Mouse (Mus musculus): ENCODE results near the gene Ambra1. TPM values are rescaled to one million over a fixed set of nuclear protein-coding genes. Genes with fewer than 3 reads are reported as not detected.
"Not testable (repeated sequence)": the region's sequence is repeated elsewhere in the genome, so short reads cannot be mapped to it uniquely, and the experiment has no call there.

Ambra1 gene
- polyA plus RNA-seq, 1 experiment from 2014 or later, result 7.3 TPM

GRCm38 (mm10) chr2:91711256-91711925 lies 18.5 kb upstream of the Ambra1 start:
- 2% methylated on average over 8 of the region's 8 CpGs for WGBS
- Histone ChIP-seq H3K9me3 (ENCODE audit: low read length) (no peaks in the 10 kb centered on the region), H3K4me1 (ENCODE audit: insufficient read depth, low read depth, low read length) (peaks cover 3% of the 10 kb centered on the region; the same call in 1 of the 2 replicates), H3K4me3 (ENCODE audit: low read depth, low read length) (peak overlapping the region; percentile 97), H3K36me3 (ENCODE audit: insufficient read depth, low read length) (no peaks in the 10 kb centered on the region), H3K9ac (replicated peaks; ENCODE audit: low read depth) (peak overlapping the region; percentile 54), H3K27me3 (replicated peaks; ENCODE audit: insufficient read depth, low read length) (no peaks in the 10 kb centered on the region), H3K27ac (ENCODE audit: low read length) (peak overlapping the region; percentile 91), H3K4me2 (replicated peaks; ENCODE audit: low read depth, low read length) (peak overlapping the region; percentile 73)
- DNase-seq (ENCODE audit: low spot score), result peak; percentile 74
- ATAC-seq, result peak; percentile 32
- TF ChIP-seq CTCF (IDR thresholded peaks at IDR 0.05), result no peak
- TF ChIP-seq EP300 (IDR thresholded peaks at IDR 0.05), result 0 out of 2 replicates have a peak, but pooled peaks have one; percentile 29

DNA sequence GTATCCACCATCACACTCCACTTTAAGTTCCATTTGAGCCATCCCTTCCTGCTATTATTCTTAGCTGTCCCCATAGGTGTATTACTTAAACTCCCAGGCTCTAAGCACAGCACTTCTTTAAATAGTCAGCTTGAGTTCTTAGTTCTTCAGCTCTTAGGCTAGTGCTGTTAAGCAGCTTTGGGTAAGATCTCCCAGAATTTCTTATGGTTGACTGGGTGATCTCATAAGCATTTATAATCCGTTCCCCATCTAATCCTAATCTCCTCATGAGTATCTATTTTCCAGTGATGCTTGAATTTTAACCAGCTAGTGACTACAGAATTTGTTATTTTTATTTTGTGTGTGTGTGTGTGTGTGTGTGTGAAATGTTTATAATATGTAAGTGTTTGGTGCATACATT lies 15.0 kb upstream of the Ambra1 start:
- Histone ChIP-seq H3K4me1 (ENCODE audit: insufficient read depth, low read depth, low read length) (peaks cover 3% of the 10 kb centered on the region; the same call in 1 of the 2 replicates), H3K9ac (replicated peaks; ENCODE audit: low read depth) (no peak overlapping the region), H3K4me2 (replicated peaks; ENCODE audit: low read depth, low read length) (no peak overlapping the region), H3K27ac (ENCODE audit: low read length) (no peak overlapping the region), H3K36me3 (ENCODE audit: insufficient read depth, low read length) (0 out of 2 replicates have a peak, but pooled peaks cover 3% of the 10 kb centered on the region), H3K9me3 (ENCODE audit: low read length) (no peaks in the 10 kb centered on the region), H3K27me3 (replicated peaks; ENCODE audit: insufficient read depth, low read length) (no peaks in the 10 kb centered on the region), H3K4me3 (ENCODE audit: low read depth, low read length) (no peak overlapping the region)
- ATAC-seq (no peak), DNase-seq (ENCODE audit: low spot score) (no peak)
- WGBS, result 91% methylated on average over 1 of the region's 1 CpGs
- no peak for TF ChIP-seq CTCF (IDR thresholded peaks at IDR 0.05)

- Histone ChIP-seq H3K4me2 (replicated peaks; ENCODE audit: low read depth, low read length) (no peak overlapping the region), H3K4me1 (ENCODE audit: insufficient read depth, low read depth, low read length) (no peaks in the 10 kb centered on the region; the same call in 1 of the 2 replicates), H3K9me3 (ENCODE audit: low read length) (no peaks in the 10 kb centered on the region), H3K9ac (replicated peaks; ENCODE audit: low read depth) (no peak overlapping the region), H3K27me3 (replicated peaks; ENCODE audit: insufficient read depth, low read length) (no peaks in the 10 kb centered on the region), H3K4me3 (ENCODE audit: low read depth, low read length) (no peak overlapping the region), H3K36me3 (ENCODE audit: insufficient read depth, low read length) (peaks cover 12% of the 10 kb centered on the region), H3K27ac (ENCODE audit: low read length) (no peak overlapping the region)
- 71% methylated on average over 6 of the region's 6 CpGs for WGBS
- no peak for DNase-seq (ENCODE audit: low spot score)
- TF ChIP-seq EP300 (IDR thresholded peaks at IDR 0.05) (no peak), CTCF (IDR thresholded peaks at IDR 0.05) (no peak)
- ATAC-seq, result no peak
Measured at GRCm38 (mm10) chr2:91718276-91718675, 11.7 kb upstream of the Ambra1 start.

GRCm38 (mm10) chr2:91723382-91723781 lies 6.6 kb upstream of the Ambra1 start:
- TF ChIP-seq EP300 (IDR thresholded peaks at IDR 0.05) (no peak), CTCF (IDR thresholded peaks at IDR 0.05) (no peak)
- 59% methylated on average over 4 of the region's 4 CpGs for WGBS
- Histone ChIP-seq H3K27me3 (replicated peaks; ENCODE audit: insufficient read depth, low read length) (no peaks in the 10 kb centered on the region), H3K27ac (ENCODE audit: low read length) (no peak overlapping the region), H3K4me3 (ENCODE audit: low read depth, low read length) (no peak overlapping the region), H3K36me3 (ENCODE audit: insufficient read depth, low read length) (peaks cover 11% of the 10 kb centered on the region), H3K9me3 (ENCODE audit: low read length) (no peaks in the 10 kb centered on the region), H3K4me1 (ENCODE audit: insufficient read depth, low read depth, low read length) (no peaks in the 10 kb centered on the region), H3K9ac (replicated peaks; ENCODE audit: low read depth) (no peak overlapping the region), H3K4me2 (replicated peaks; ENCODE audit: low read depth, low read length) (no peak overlapping the region)
- DNase-seq (ENCODE audit: low spot score) (no peak), ATAC-seq (no peak)

GRCm38 (mm10) chr2:91723951-91724350 lies 6.0 kb upstream of the Ambra1 start:
- H3K27ac ChIP-seq (ENCODE audit: low read length), result no peak overlapping the region
- TF ChIP-seq CTCF (IDR thresholded peaks at IDR 0.05) (no peak), EP300 (IDR thresholded peaks at IDR 0.05) (no peak)
- no peaks in the 10 kb centered on the region for H3K4me1 ChIP-seq (ENCODE audit: insufficient read depth, low read depth, low read length)
- peaks cover 9% of the 10 kb centered on the region for H3K36me3 ChIP-seq (ENCODE audit: insufficient read depth, low read length)
- no peak for ATAC-seq
- H3K27me3 ChIP-seq (replicated peaks; ENCODE audit: insufficient read depth, low read length), result no peaks in the 10 kb centered on the region
- no peak overlapping the region for H3K4me3 ChIP-seq (ENCODE audit: low read depth, low read length)
- no peak overlapping the region for H3K9ac ChIP-seq (replicated peaks; ENCODE audit: low read depth)
- H3K4me2 ChIP-seq (replicated peaks; ENCODE audit: low read depth, low read length), result no peak overlapping the region
- no peaks in the 10 kb centered on the region for H3K9me3 ChIP-seq (ENCODE audit: low read length)
- no peak for DNase-seq (ENCODE audit: low spot score)

- H3K27me3 ChIP-seq (replicated peaks; ENCODE audit: insufficient read depth, low read length), result no peaks in the 10 kb centered on the region
- no peak overlapping the region for H3K27ac ChIP-seq (ENCODE audit: low read length)
- H3K4me3 ChIP-seq (ENCODE audit: low read depth, low read length), result no peak overlapping the region
- H3K4me1 ChIP-seq (ENCODE audit: insufficient read depth, low read depth, low read length), result no peaks in the 10 kb centered on the region
- no peak overlapping the region for H3K4me2 ChIP-seq (replicated peaks; ENCODE audit: low read depth, low read length)
- TF ChIP-seq EP300 (IDR thresholded peaks at IDR 0.05) (no peak), CTCF (IDR thresholded peaks at IDR 0.05) (no peak)
- no peak for ATAC-seq
- DNase-seq (ENCODE audit: low spot score), result no peak
- H3K9me3 ChIP-seq (ENCODE audit: low read length), result no peaks in the 10 kb centered on the region
- H3K36me3 ChIP-seq (ENCODE audit: insufficient read depth, low read length), result peaks cover 9% of the 10 kb centered on the region
- WGBS, result 47% methylated on average over 2 of the region's 2 CpGs
- no peak overlapping the region for H3K9ac ChIP-seq (replicated peaks; ENCODE audit: low read depth)
Measured at GRCm38 (mm10) chr2:91724716-91725115, 5.2 kb upstream of the Ambra1 start.

DNA sequence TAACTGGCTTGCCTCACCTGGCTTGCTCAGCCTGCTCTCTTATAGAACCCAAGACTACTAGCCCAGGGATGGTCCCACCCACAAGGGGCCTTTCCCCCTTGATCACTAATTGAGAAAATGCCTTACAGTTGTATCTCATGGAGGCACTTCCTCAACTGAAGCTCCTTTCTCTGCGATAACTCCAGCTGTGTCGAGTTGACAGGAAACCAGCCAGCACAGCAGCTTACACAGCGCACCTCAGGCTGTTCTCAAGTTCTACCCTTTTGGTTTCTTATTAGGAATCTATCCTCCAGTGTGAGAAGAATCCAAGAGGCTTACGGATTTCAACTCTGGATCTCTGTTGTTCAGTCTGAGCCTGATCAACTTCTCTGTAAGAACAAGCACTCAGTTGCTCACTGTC lies 4.5 kb upstream of the Ambra1 start:
- not testable (repeated sequence) for H3K4me2 ChIP-seq (replicated peaks; ENCODE audit: low read depth, low read length); H3K4me1 ChIP-seq (ENCODE audit: insufficient read depth, low read depth, low read length); H3K36me3 ChIP-seq (ENCODE audit: insufficient read depth, low read length); ATAC-seq; H3K9me3 ChIP-seq (ENCODE audit: low read length); H3K4me3 ChIP-seq (ENCODE audit: low read depth, low read length); DNase-seq (ENCODE audit: low spot score); H3K9ac ChIP-seq (replicated peaks; ENCODE audit: low read depth); H3K27ac ChIP-seq (ENCODE audit: low read length); H3K27me3 ChIP-seq (replicated peaks; ENCODE audit: insufficient read depth, low read length)
- 38% methylated on average over 4 of the region's 4 CpGs for WGBS

All from lung, postnatal 0 days (tissue).